Mouse (Mus musculus) left cerebral cortex, postnatal 36 days (tissue): ENCODE data around the gene Nat14. TPM values are rescaled to one million over a fixed set of nuclear protein-coding genes. Genes with fewer than 3 reads are reported as not detected.
A peak's percentile ranks its signal among the peaks of the same experiment; 100 is the strongest.

Experiments used
- DNase-seq, 2 experiments: peaks; one replicate each; pipeline ENCODE4 v3.0.0; 2021 to 2022; ENCODE audit warnings: low spot score in 2 of 2, mixed read lengths in 1 of 2
- intact Hi-C: fragments of 180-260 bp; cut with DNase I; formaldehyde crosslinking; loops from one replicate; pipeline ENCODE4 v1.15.1; 2025
- total RNA-seq, 2 experiments: library from RNA; stranded (reverse); gene quantifications; 2 replicates each; pipeline ENCODE4 v1.2.3; 2021

Nat14 gene
- total RNA-seq, 2 experiments from 2014 or later, result 103 to 106 TPM

DNA sequence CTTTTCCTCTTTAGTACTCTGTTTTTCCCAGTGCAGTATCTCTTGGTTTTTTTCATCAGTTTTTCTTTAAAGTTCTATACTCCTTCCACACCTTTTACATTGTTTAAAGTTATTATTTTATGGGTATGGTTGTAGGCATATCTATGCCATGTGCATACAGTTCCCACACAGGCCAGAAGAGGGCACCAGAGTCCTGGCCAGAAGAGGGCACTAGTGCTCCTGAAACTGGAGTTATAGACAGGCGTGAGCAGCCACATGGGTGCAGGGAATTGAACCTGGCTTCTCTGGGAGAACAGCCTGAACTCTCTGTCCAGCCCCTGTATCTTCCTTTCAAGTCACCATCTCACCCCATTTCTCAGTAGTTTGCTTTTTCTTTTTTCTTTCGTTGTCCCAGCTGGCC, 16.6 kb downstream of the Nat14 start:
- intact Hi-C loops, result no loop called here
- peak; percentile 30 to 56 for DNase-seq

- peak; percentile 69 to 74 for DNase-seq
- intact Hi-C loops, result loop anchor here (5.0 kb wide), 2 partner anchors 57 to 112 kb away; partner anchors contain the start of genes Zfp579 and Zfp580
These were observed 18.2 kb downstream of the Nat14 start for GRCm38 (mm10) chr7:4940068-4940479.

DNA sequence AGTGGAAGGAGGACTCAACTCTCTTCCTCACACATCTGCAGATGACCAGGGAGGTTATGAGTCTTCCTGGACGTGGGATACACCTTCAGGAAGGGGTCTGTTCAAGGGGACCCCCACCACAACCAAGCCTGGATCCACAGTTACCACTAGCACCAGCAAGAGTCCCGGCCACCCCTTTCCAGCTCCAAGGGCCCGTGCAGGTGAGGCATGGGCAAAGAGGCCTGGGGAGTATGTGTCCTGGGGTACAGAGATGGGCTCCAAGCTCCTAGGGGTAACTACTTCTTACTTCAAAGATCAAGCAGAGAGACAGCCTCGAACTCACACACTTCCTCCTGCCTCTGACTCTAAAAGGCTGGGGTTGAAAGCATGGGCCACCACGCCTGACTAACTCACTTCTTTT, 20.8 kb downstream of the Nat14 start:
- intact Hi-C loops, result loop anchor here (2.0 to 5.0 kb wide), 3 partner anchors 20 to 110 kb away; partner anchors contain the start of genes Zfp579 and Zfp580
- no peak for DNase-seq

- peak; percentile 89 to 91 for DNase-seq
- intact Hi-C loops, result loop anchor here (2.0 to 5.0 kb wide), 3 partner anchors 19 to 109 kb away; partner anchors contain the start of genes Zfp579 and Zfp580
These were observed 21.5 kb downstream of the Nat14 start for GRCm38 (mm10) chr7:4943223-4943815.

- intact Hi-C loops, result no loop called here
- no peak for DNase-seq
These were observed 26.0 kb downstream of the Nat14 start for GRCm38 (mm10) chr7:4947855-4948254.

GRCm38 (mm10) chr7:4948386-4948785, 26.6 kb downstream of the Nat14 start:
- no peak for DNase-seq
- intact Hi-C loops, result no loop called here

GRCm38 (mm10) chr7:4950561-4951342, 28.9 kb downstream of the Nat14 start:
- no peak for DNase-seq
- intact Hi-C loops, result no loop called here

GRCm38 (mm10) chr7:4953815-4954445, 32.1 kb downstream of the Nat14 start:
- no peak for DNase-seq
- intact Hi-C loops, result no loop called here

GRCm38 (mm10) chr7:4957361-4957760, 35.5 kb downstream of the Nat14 start:
- intact Hi-C loops, result no loop called here
- DNase-seq, result no peak

DNA sequence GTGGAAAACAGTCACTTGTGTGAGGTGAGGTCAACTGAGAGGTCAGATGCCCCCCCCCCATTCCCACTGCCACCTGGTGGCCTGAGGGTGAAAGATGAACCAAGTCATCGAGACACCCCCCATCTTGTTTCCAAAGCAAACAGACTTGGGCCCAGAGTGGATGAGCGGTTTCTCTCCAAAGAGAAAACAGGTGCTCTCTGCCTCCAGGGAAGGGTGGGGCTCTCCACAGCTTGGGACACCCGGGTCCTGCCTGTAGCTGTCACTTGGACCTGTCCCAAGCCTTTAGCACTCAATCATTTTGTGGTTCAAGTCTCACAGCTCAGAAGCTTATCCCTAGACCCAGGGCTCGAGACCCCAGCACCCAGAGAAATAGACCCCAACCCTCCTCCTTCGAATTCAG, 41.7 kb downstream of the Nat14 start:
- no peak for DNase-seq
- intact Hi-C loops, result loop anchor here (2.0 kb wide), 1 partner anchor 21 kb away; no protein-coding TSS in a partner anchor

DNA sequence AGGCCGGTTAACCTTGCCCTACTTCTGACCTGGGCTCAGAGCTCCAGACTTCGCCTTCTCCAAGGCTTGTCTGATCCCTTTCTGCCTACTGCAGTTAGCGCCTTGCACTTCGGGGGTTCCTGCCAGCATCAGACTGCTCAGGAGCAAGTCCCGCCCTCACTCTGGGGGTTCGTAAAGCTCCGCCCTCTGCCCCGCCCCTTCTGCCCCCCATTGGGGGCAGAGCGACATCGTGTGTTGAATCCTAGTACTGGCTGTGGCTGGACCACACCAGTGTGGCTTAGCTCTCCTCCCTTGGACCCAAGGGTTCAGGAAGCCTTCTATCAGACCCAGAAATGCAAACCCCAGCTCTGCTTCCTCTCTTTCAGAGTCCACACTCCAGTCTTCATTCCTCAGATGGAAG, 42.4 kb downstream of the Nat14 start, which contains the start of gene Sbk2:
Sbk2 (minus strand) TSS at position 135 of the 400 bp plus-strand sequence.
- intact Hi-C loops, result no loop called here
- peak; percentile 50 to 52 for DNase-seq

- DNase-seq, result no peak
- intact Hi-C loops, result no loop called here
These were observed 43.2 kb downstream of the Nat14 start for GRCm38 (mm10) chr7:4964988-4965387.

DNA sequence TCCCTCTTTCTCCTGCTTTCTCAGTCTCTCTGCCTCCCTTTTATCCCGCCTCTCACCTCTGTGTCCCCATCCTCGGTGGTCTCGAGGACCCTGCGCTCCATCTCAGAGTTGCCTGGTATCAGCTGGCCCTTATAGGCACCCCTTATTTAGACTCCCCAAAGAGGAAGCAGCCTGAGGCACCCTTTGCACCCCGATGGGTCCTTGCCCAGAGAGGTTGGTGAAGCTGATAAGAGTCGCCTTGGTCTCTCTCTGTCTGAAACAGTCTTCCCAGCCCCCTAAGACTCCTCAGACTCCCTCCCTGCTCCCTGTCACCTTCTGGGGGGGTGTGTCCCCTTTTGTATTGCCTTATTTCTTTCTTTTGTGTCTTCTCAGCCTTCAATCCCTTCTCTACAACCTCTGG, 49.2 kb downstream of the Nat14 start, which contains the start of gene Sbk3:
Sbk3 (minus strand) TSS at position 101 of the 400 bp plus-strand sequence.
- intact Hi-C loops, result no loop called here
- DNase-seq, result no peak

- no peak for DNase-seq
- intact Hi-C loops, result no loop called here
These were observed 49.9 kb downstream of the Nat14 start for GRCm38 (mm10) chr7:4971710-4972109.

DNA sequence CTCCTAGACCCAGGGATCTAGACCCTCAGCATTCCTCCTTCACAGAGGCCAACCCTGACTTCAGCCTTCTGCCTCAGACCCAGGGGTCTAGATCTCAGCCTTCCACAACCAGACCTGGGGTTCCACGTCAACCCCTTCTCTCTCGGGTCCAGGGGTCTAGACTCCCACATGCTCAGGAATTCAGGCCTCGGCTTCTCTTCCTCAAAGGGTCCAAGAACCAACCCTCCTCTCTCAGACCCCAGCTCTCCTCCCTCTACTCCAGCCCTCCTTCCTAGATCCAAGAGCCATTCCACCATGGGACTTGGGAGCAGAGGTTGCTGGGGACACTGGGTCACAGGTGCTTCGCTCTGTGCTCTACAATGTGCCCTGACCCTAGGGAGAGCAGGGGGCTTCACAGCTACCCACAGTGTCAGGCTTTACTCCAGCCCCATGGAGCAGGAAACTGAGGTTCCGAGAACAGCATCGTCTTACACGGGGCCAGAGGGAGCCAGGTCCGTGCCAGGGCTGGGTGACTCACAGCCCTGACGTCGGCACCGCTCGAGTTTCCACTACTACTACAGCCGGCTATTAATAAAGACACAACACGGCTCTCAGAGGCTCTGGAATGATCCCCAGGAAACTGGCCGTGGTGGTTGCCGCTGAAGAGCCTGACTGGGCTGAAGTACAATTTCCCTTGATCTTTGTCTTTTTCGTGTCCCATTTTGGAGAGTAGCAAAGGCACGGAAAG, 50.7 kb downstream of the Nat14 start:
- intact Hi-C loops, result no loop called here
- no peak for DNase-seq

Other genes with a start within 250 kb of the Nat14 start
- gene Hspbp1, start 237.0 kb upstream of the Nat14 start, total RNA-seq, result 100 to 1,000 TPM; 100 to 106 TPM
- 100 to 1,000 TPM; 398 to 475 TPM for gene Brsk1, start 231.4 kb upstream of the Nat14 start, total RNA-seq
- not detected for gene Tmem150b, start 196.8 kb upstream of the Nat14 start, total RNA-seq
- 10 to 100 TPM; 18.9 to 35.8 TPM for gene Kmt5c, start 181.9 kb upstream of the Nat14 start, total RNA-seq
- gene Cox6b2, start 168.9 kb upstream of the Nat14 start, total RNA-seq, result 1 to 10 TPM; 4.8 to 5.5 TPM
- not detected for gene Fam71e2, start 150.7 kb upstream of the Nat14 start, total RNA-seq
- gene Il11, start 139.2 kb upstream of the Nat14 start, total RNA-seq, result under 1 TPM; 0.43 to 0.59 TPM
- gene Tmem190, start 139.1 kb upstream of the Nat14 start, total RNA-seq, result not detected
- 1 to 10 TPM; 2.7 to 3.7 TPM for gene Tmem238, start 132.4 kb upstream of the Nat14 start, total RNA-seq
- 100 to 1,000 TPM; 416 to 455 TPM for gene Rpl28, start 129.2 kb upstream of the Nat14 start, total RNA-seq
- gene Ube2s, start 109.4 kb upstream of the Nat14 start, total RNA-seq, result 100 to 1,000 TPM in 1 of 2 experiments, 10 to 100 TPM in 1; 98.6 to 117 TPM
- 100 to 1,000 TPM in 1 of 2 experiments, 10 to 100 TPM in 1; 95.1 to 151 TPM for gene Shisa7, start 77.3 kb upstream of the Nat14 start, total RNA-seq
- 1 to 10 TPM; 6.0 to 8.6 TPM for gene Isoc2b, start 51.8 kb upstream of the Nat14 start, total RNA-seq
- 10 to 100 TPM; 10.3 to 13.5 TPM for gene Isoc2a, start 44.9 kb upstream of the Nat14 start, total RNA-seq
- gene Gm36210, start 15.5 kb upstream of the Nat14 start, total RNA-seq, result under 1 TPM in 1 of 2 experiments, not detected in 1; 0.32 TPM
- gene Zfp628, start 6.8 kb upstream of the Nat14 start, total RNA-seq, result 10 to 100 TPM; 14.0 to 17.0 TPM
- gene Ssc5d, start 3.8 kb downstream of the Nat14 start, total RNA-seq, result 1 to 10 TPM in 1 of 2 experiments, under 1 TPM in 1; 0.84 to 3.6 TPM
- gene Sbk2, start 42.4 kb downstream of the Nat14 start, total RNA-seq, result under 1 TPM in 1 of 2 experiments, not detected in 1; 0.15 TPM
- under 1 TPM; 0.44 to 0.86 TPM for gene Sbk3, start 49.1 kb downstream of the Nat14 start, total RNA-seq
- gene Zfp579, start 74.1 kb downstream of the Nat14 start, total RNA-seq, result 10 to 100 TPM; 30.9 to 31.3 TPM
- gene Zfp524, start 92.4 kb downstream of the Nat14 start, total RNA-seq, result 1 to 10 TPM; 6.7 to 7.0 TPM
- gene Fiz1, start 92.7 kb downstream of the Nat14 start, total RNA-seq, result 10 to 100 TPM; 22.2 to 32.9 TPM
- gene Gm44973, start 93.5 kb downstream of the Nat14 start, total RNA-seq, result not detected
- 10 to 100 TPM; 32.7 to 42.3 TPM for gene Zfp865, start 98.3 kb downstream of the Nat14 start, total RNA-seq
- gene Ccdc106, start 98.5 kb downstream of the Nat14 start, total RNA-seq, result 10 to 100 TPM; 60.6 to 60.9 TPM
- gene 4632433K11Rik, start 112.1 kb downstream of the Nat14 start, total RNA-seq, result 1 to 10 TPM in 1 of 2 experiments, not detected in 1; 1.1 TPM
- gene Zfp784, start 116.4 kb downstream of the Nat14 start, total RNA-seq, result 1 to 10 TPM; 5.3 to 5.7 TPM
- 10 to 100 TPM; 27.4 to 35.7 TPM for gene Zfp580, start 129.5 kb downstream of the Nat14 start, total RNA-seq
- 100 to 1,000 TPM; 162 to 183 TPM for gene U2af2, start 140.1 kb downstream of the Nat14 start, total RNA-seq
- 100 to 1,000 TPM; 435 to 530 TPM for gene Epn1, start 158.2 kb downstream of the Nat14 start, total RNA-seq
- gene Rfpl4, start 194.9 kb downstream of the Nat14 start, total RNA-seq, result not detected
- under 1 TPM; 0.32 to 0.68 TPM for gene Rasl2-9, start 203.9 kb downstream of the Nat14 start, total RNA-seq
- gene Vmn1r55, start 227.6 kb downstream of the Nat14 start, total RNA-seq, result not detected